Mouse (Mus musculus) megakaryocyte, embryonic 14.5 days (primary cell): ENCODE results near the gene Rere.

Source experiments
- FLI1 ChIP-seq: IDR thresholded peaks from 2 replicates; pipeline ENCODE4 v1.6.1; 2012; ENCODE audit warnings: low read length, inconsistent platforms, mixed read lengths
- GATA1 ChIP-seq: IDR thresholded peaks from 3 replicates; pipeline ENCODE4 v1.6.1; 2012; ENCODE audit warnings: mixed read lengths, low read length, inconsistent platforms, borderline replicate concordance

DNA sequence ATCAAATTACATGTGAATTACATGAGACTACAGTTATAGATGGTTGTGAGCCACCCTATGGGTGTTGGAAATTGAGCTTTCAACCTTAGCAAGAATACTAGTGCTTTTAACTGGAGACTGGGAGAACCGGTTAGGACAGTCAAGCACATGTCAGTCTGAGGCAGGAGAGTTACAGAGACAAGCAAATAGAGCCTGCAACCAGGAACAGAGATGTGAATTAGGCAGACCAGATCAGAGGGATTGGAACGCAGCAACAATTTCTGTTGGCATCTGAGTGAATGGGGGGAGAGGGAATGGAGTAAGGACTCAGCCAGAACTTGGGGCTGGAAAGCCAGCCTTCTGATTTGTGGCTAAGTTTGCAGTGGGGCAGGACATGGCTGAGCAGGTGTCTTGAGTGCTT is 25.3 kb downstream of the Rere start:
- TF ChIP-seq FLI1: no peak
- TF ChIP-seq GATA1: no peak
